ENCODE assay signal across 10 mouse cellular contexts in genomic region chr12:16584964-16585363, GRCm38 (mm10).
"Had no signal": no experiment of that assay in that cellular context is flagged by ENCODE, and none has a peak within 500 bp of the region (broad histone marks: within the 10 kb centered on the region; RNA-seq: fewer than 3 reads in every experiment).

No protein-coding gene starts in this region.

- H3K9ac ChIP-seq: kidney, embryonic 15.5 days; midbrain, embryonic 15.5 days had no signal

- H3K36me3 ChIP-seq: kidney, embryonic 15.5 days; midbrain, embryonic 15.5 days had no signal

- H3K27me3 ChIP-seq: kidney, embryonic 15.5 days; megakaryocyte, embryonic 14.5 days; midbrain, embryonic 15.5 days; neural tube, embryonic 12.5 days had no signal

- DNase-seq: kidney, adult 2 months; kidney, postnatal 14 days; thymus, postnatal 4 days had no signal

- H3K4me3 ChIP-seq: kidney, embryonic 15.5 days; left cerebral cortex, adult 2 months; limb, embryonic 10.5 days; midbrain, embryonic 15.5 days; neural tube, embryonic 12.5 days had no signal

- H3K27ac ChIP-seq: kidney, embryonic 15.5 days; left cerebral cortex, adult 2 months; limb, embryonic 10.5 days; midbrain, embryonic 15.5 days; neural tube, embryonic 12.5 days; stomach, postnatal 0 days had no signal
